Mouse (Mus musculus): Measurements from ENCODE around the gene H2al1j.
"Not testable (repeated sequence)": the region's sequence is repeated elsewhere in the genome, so short reads cannot be mapped to it uniquely, and the experiment has no call there.

Gene H2al1j

GRCm38 (mm10) chrX:11327522-11327921, at the start of gene H2al1j:
Gene H2al1j (plus strand): TSS chrX:11327822.
- DNase-seq (ENCODE audit: low read depth, low spot score), result not testable (repeated sequence)

GRCm38 (mm10) chrX:11280741-11281140, 46.9 kb upstream of the H2al1j start:
- no peak for DNase-seq (ENCODE audit: low read depth, low spot score)

- DNase-seq (ENCODE audit: low read depth, low spot score), result no peak
Measured at GRCm38 (mm10) chrX:11288306-11288882, 39.2 kb upstream of the H2al1j start.

- DNase-seq (ENCODE audit: low read depth, low spot score), result no peak
Measured at GRCm38 (mm10) chrX:11289244-11289643, 38.4 kb upstream of the H2al1j start.

GRCm38 (mm10) chrX:11298957-11299356, 28.7 kb upstream of the H2al1j start, which contains the start of gene H2al1a:
Gene H2al1a (plus strand): TSS chrX:11299257.
- not testable (repeated sequence) for DNase-seq (ENCODE audit: low read depth, low spot score)

GRCm38 (mm10) chrX:11302132-11302531, 25.5 kb upstream of the H2al1j start, which contains the start of gene H2al1b:
Gene H2al1b (plus strand): TSS chrX:11302432.
- not testable (repeated sequence) for DNase-seq (ENCODE audit: low read depth, low spot score)

- not testable (repeated sequence) for DNase-seq (ENCODE audit: low read depth, low spot score)
Measured at GRCm38 (mm10) chrX:11305355-11305754, 22.3 kb upstream of the H2al1j start, which contains the start of gene H2al1c. Gene H2al1c (plus strand): TSS chrX:11305655.

GRCm38 (mm10) chrX:11308524-11308923, 19.1 kb upstream of the H2al1j start, which contains the start of gene H2al1d:
Gene H2al1d (plus strand): TSS chrX:11308824.
- DNase-seq (ENCODE audit: low read depth, low spot score), result not testable (repeated sequence)

GRCm38 (mm10) chrX:11311634-11312033, 16.0 kb upstream of the H2al1j start, which contains the start of gene H2al1e:
Gene H2al1e (plus strand): TSS chrX:11311934.
- DNase-seq (ENCODE audit: low read depth, low spot score), result not testable (repeated sequence)

- DNase-seq (ENCODE audit: low read depth, low spot score), result not testable (repeated sequence)
Measured at GRCm38 (mm10) chrX:11314858-11315257, 12.8 kb upstream of the H2al1j start, which contains the start of gene H2al1f. Gene H2al1f (plus strand): TSS chrX:11315158.

GRCm38 (mm10) chrX:11317956-11318355, 9.7 kb upstream of the H2al1j start, which contains the start of gene H2al1g:
Gene H2al1g (plus strand): TSS chrX:11318256.
- DNase-seq (ENCODE audit: low read depth, low spot score), result not testable (repeated sequence)

GRCm38 (mm10) chrX:11321192-11321591, 6.4 kb upstream of the H2al1j start, which contains the start of gene H2al1h:
Gene H2al1h (plus strand): TSS chrX:11321492.
- not testable (repeated sequence) for DNase-seq (ENCODE audit: low read depth, low spot score)

GRCm38 (mm10) chrX:11324359-11324758, 3.3 kb upstream of the H2al1j start, which contains the start of gene H2al1i:
Gene H2al1i (plus strand): TSS chrX:11324659.
- DNase-seq (ENCODE audit: low read depth, low spot score), result not testable (repeated sequence)

- DNase-seq (ENCODE audit: low read depth, low spot score), result no peak
Measured at GRCm38 (mm10) chrX:11345762-11346161, 18.1 kb downstream of the H2al1j start.

GRCm38 (mm10) chrX:11346756-11347155, 19.1 kb downstream of the H2al1j start:
- DNase-seq (ENCODE audit: low read depth, low spot score), result no peak

GRCm38 (mm10) chrX:11360823-11361222, 33.2 kb downstream of the H2al1j start:
- no peak for DNase-seq (ENCODE audit: low read depth, low spot score)

- DNase-seq (ENCODE audit: low read depth, low spot score), result no peak
Measured at GRCm38 (mm10) chrX:11361261-11361660, 33.6 kb downstream of the H2al1j start.

- DNase-seq (ENCODE audit: low read depth, low spot score), result no peak
Measured at GRCm38 (mm10) chrX:11363890-11364289, 36.3 kb downstream of the H2al1j start.

- no peak for DNase-seq (ENCODE audit: low read depth, low spot score)
Measured at GRCm38 (mm10) chrX:11365151-11365550, 37.5 kb downstream of the H2al1j start.

Measured in retina, postnatal 7 days (tissue).